Mouse (Mus musculus) heart, embryonic 16.5 days (tissue): ENCODE measurements around the gene Nlrc3. TPM values are rescaled to one million over a fixed set of nuclear protein-coding genes. Genes with fewer than 3 reads are reported as not detected.
"Not testable (repeated sequence)": the region's sequence is repeated elsewhere in the genome, so short reads cannot be mapped to it uniquely, and the experiment has no call there.

Experiments
- ATAC-seq: fragments of 200-750 bp; cut with Nextera tagmentation; replicated peaks from 2 replicates; pipeline ENCODE4 v1.8.0; 2017; ENCODE audit warnings: moderate number of reproducible peaks; ENCODE audit not compliant: insufficient read depth, low FRiP score; ENCODE audit errors: extremely low read depth
- H3K27ac ChIP-seq: fragments of 300-500 bp; sonication (generic); 2 replicates; pipeline ENCODE4 v1.5.1; 2014; ENCODE audit warnings: mild to moderate bottlenecking, low read length, control low read depth, moderate library complexity
- H3K27me3 ChIP-seq: fragments of 300-500 bp; sonication (generic); 2 replicates; pipeline ENCODE4 v1.6.1; 2014; ENCODE audit warnings: low read length, mixed read lengths; ENCODE audit not compliant: control insufficient read depth, insufficient read depth
- H3K36me3 ChIP-seq: fragments of 300-500 bp; sonication (generic); 2 replicates; pipeline ENCODE4 v1.6.1; 2014; ENCODE audit not compliant: control insufficient read depth, insufficient read depth
- H3K4me1 ChIP-seq: fragments of 300-500 bp; sonication (generic); 2 replicates; pipeline ENCODE4 v1.6.1; 2014; ENCODE audit warnings: low read length, mixed read lengths; ENCODE audit not compliant: control insufficient read depth, insufficient read depth
- H3K4me2 ChIP-seq: fragments of 300-500 bp; sonication (generic); 2 replicates; pipeline ENCODE4 v1.6.1; 2014; ENCODE audit warnings: low read depth, mild to moderate bottlenecking, control low read depth, low read length
- H3K4me3 ChIP-seq: fragments of 300-500 bp; sonication (generic); 2 replicates; pipeline ENCODE4 v1.5.1; 2014; ENCODE audit warnings: mild to moderate bottlenecking, control low read depth, low read length
- H3K9ac ChIP-seq: fragments of 300-500 bp; sonication (generic); 2 replicates; pipeline ENCODE4 v1.6.1; 2014; ENCODE audit warnings: low read length, control low read depth
- H3K9me3 ChIP-seq: fragments of 300-500 bp; sonication (generic); replicated peaks from 2 replicates; pipeline ENCODE4 v1.6.1; 2016; ENCODE audit warnings: low read length; ENCODE audit not compliant: control insufficient read depth
- WGBS: fragments of 180-500 bp; shearing (Covaris S2); extraction: QIAGEN DNeasy Blood & Tissue Kit; methylation state at CpG from one replicate; pipeline ENCODE4 v1.1.7; 2014; 5-methylcytosine and 5-hydroxymethylcytosine counted together
- polyA plus RNA-seq: library from polyadenylated mRNA; unstranded; fragments of >200 nt; fragmentation: Nextera tagmentation; extraction: Ambion mirVana; gene quantifications from 2 replicates; pipeline ENCODE4 v1.2.1, GENCODE M21; 2015

Gene Nlrc3
- polyA plus RNA-seq, 1 experiment from 2014 or later = 2.5 TPM

DNA sequence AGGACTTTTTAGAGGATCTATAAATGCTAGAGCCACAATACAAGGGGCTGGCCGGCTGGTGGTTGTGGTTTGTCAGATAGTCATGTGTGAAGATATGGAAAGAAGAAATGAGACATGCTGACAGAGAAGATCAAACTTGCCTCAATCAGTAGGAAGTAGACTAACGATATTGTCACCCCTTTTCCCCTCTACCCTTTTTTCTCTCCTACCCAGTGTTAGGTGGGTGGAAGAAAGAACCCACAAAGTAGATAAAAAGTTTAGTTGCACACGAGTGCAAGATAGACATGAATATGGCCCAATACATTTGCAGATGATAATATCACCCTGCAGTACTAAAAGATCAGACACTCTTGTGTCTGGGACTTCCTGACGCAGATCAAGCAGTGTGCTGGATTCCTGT, 12.0 kb upstream of the Nlrc3 start:
- Histone ChIP-seq H3K4me3 (no peak overlapping the region), H3K36me3 (peaks cover 66% of the 10 kb centered on the region)
- ATAC-seq = no peak

DNA sequence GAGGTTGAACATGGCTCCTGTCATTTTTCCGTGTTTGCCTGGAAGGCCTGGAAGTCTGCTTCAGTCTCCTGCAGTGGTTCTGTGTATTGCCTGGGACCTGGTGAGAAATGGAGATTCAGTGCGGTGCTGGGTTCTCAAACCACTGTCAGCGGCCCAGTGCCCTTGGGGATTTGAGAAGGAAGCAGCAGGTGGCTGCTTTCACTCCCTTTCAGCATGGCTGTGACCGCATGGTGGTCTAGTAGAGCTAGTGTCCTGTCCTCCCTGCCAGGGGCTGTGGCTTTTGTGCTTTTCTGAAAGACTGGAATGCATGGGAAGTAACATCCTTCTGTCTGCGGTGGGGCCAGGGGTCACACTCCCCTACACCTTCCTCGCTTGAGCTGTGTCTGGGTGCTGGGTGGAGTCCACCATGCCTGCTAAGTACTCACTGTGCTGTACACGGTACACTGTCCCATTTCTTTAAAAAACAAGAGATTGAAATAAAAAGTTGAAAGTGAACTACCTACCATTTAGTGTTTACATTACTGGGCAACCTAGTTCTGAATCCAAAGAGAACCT, 6.8 kb upstream of the Nlrc3 start:
- no peak overlapping the region for H3K9ac ChIP-seq
- peaks cover 65% of the 10 kb centered on the region for H3K36me3 ChIP-seq
- no peaks in the 10 kb centered on the region for H3K27me3 ChIP-seq
- no peak for ATAC-seq
- 71% methylated on average over 7 of the region's 7 CpGs for WGBS
- no peaks in the 10 kb centered on the region for H3K9me3 ChIP-seq
- no peaks in the 10 kb centered on the region for H3K4me1 ChIP-seq
- no peak overlapping the region for H3K4me3 ChIP-seq
- no peak overlapping the region for H3K27ac ChIP-seq
- H3K4me2 ChIP-seq = no peak overlapping the region

More for the DNA sequence above, 12.0 kb upstream of the Nlrc3 start:
- WGBS = 80% methylated on average over 4 of the region's 4 CpGs
- H3K9me3 ChIP-seq = no peaks in the 10 kb centered on the region
- no peaks in the 10 kb centered on the region for H3K27me3 ChIP-seq
- no peak overlapping the region for H3K27ac ChIP-seq
- no peaks in the 10 kb centered on the region for H3K4me1 ChIP-seq
- H3K4me2 ChIP-seq = no peak overlapping the region
- no peak overlapping the region for H3K9ac ChIP-seq

DNA sequence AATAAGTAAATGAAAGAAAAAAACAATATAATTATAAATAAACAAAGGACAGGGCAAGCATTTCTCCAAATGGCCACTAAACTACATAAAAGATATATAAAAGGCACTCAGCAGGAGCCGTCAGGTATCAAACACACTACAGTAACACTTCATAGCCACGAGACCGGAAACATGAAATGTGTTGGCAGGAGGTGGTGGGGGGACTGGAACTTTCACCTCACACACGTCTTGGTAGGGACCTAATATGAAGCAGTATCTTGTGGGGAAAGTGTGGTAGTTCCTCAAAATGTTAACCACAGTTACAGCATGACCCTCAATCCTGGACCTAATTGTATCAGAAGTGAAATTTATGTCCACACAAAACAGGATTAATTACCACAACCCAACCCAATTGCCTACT, 5.7 kb upstream of the Nlrc3 start:
- Histone ChIP-seq H3K27ac (no peak overlapping the region), H3K9ac (no peak overlapping the region), H3K4me1 (no peaks in the 10 kb centered on the region), H3K9me3 (no peaks in the 10 kb centered on the region), H3K36me3 (peaks cover 60% of the 10 kb centered on the region), H3K4me2 (no peak overlapping the region), H3K27me3 (no peaks in the 10 kb centered on the region), H3K4me3 (no peak overlapping the region)
- ATAC-seq = no peak
- WGBS = 86% methylated on average over 4 of the region's 4 CpGs

DNA sequence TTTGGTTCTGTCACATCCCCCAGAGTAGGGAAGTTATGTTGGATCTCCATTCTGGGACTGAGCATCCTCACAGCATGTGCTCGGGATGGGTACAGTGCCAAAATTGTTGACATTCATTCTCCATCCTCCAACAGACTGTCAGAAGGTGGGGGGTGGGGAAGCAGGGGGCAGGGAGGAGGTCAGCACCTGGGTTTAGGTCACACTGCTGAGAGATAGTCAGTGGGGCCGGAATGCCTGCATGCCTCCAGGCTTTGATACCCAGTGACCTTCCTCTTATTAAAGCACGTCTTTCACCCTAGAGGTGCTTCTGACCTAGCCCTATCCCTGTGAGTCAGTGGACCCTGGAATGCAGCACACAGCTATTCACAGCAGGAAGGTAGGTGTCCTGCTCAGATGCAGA, 280 bp upstream of the Nlrc3 start:
- no peak; the same call in 1 of the 2 replicates for ATAC-seq
- Histone ChIP-seq H3K4me1 (peaks cover 3% of the 10 kb centered on the region; the same call in 1 of the 2 replicates), H3K4me2 (no peak overlapping the region; the same call in 1 of the 2 replicates), H3K27ac (no peak overlapping the region), H3K9me3 (no peaks in the 10 kb centered on the region), H3K9ac (no peak overlapping the region), H3K4me3 (no peak overlapping the region), H3K36me3 (peaks cover 29% of the 10 kb centered on the region), H3K27me3 (no peaks in the 10 kb centered on the region)
- 34% methylated on average over 3 of the region's 3 CpGs for WGBS

DNA sequence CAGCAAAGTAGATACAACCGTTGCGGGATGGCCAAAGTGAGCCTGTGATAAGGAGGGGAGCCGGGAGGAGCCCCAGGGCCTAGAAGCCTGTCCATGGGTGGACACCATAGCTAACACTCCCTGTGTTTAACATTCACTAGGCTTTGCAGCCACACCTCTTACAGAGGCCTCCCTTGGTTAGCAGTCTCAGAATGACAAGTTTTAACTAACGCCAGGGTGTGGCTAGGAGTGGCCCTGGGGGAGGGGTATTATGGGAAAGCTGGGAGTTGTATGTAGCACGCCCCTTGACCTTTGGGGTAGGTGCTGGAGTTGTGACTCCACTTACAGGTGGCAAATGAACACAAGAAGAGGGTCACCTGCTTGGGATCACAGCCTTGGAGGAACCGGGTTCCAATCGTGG, 774 bp downstream of the Nlrc3 start:
- H3K27ac ChIP-seq = no peak overlapping the region
- H3K36me3 ChIP-seq = peaks cover 22% of the 10 kb centered on the region
- H3K4me3 ChIP-seq = peak overlapping the region; percentile 11; the same call in 1 of the 2 replicates
- peak overlapping the region; percentile 25; the same call in 1 of the 2 replicates for H3K4me2 ChIP-seq
- H3K27me3 ChIP-seq = no peaks in the 10 kb centered on the region
- no peak overlapping the region for H3K9ac ChIP-seq
- peaks cover 3% of the 10 kb centered on the region; the same call in 1 of the 2 replicates for H3K4me1 ChIP-seq
- H3K9me3 ChIP-seq = no peaks in the 10 kb centered on the region
- WGBS = 76% methylated on average over 7 of the region's 7 CpGs
- peak; percentile 12; the same call in 1 of the 2 replicates for ATAC-seq

DNA sequence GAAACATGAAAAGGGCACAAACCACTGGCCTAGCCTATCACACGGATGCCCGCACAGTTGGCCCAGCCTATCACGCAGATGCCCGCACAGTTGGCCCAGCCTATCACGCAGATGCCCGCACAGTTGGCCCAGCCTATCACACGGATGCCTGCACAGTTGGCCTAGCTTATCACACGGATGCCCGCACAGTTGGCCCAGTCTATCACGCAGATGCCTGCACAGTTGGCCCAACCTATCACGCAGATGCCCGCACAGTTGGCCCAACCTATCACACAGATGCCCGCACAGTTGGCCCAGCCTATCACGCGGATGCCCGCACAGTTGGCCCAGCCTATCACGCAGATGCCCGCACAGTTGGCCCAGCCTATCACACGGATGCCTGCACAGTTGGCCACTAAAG, 2.0 kb downstream of the Nlrc3 start:
- not testable (repeated sequence) for H3K27ac ChIP-seq, ATAC-seq, H3K4me1 ChIP-seq, H3K4me3 ChIP-seq, H3K27me3 ChIP-seq, H3K36me3 ChIP-seq, H3K4me2 ChIP-seq, H3K9ac ChIP-seq, H3K9me3 ChIP-seq
- 89% methylated on average over 19 of the region's 19 CpGs for WGBS

DNA sequence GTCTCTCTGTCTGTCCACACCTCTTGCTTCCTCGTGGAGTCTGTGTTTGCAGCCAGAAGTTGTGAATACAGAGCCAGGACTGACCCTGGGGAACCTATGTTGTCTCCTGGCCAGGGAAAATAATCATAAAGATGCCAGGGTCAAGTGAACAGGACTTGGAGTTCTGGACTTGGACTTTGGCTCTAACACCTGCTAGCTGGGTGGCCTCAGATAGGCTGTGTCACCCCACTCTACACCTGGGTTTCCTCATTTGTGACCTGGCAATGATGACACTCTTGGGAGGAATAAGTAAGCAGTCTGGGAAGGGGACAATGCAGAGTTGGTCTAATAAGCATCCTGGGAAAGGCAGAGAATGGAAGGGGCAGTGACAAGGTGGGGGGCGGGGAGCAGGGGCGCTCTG, 10.9 kb downstream of the Nlrc3 start:
- no peak overlapping the region for H3K4me2 ChIP-seq
- 59% methylated on average over 3 of the region's 3 CpGs for WGBS
- H3K9me3 ChIP-seq = no peaks in the 10 kb centered on the region
- no peak overlapping the region for H3K4me3 ChIP-seq
- no peaks in the 10 kb centered on the region for H3K36me3 ChIP-seq
- no peak overlapping the region for H3K27ac ChIP-seq
- H3K27me3 ChIP-seq = no peaks in the 10 kb centered on the region
- no peak for ATAC-seq
- H3K4me1 ChIP-seq = no peaks in the 10 kb centered on the region
- no peak overlapping the region for H3K9ac ChIP-seq

DNA sequence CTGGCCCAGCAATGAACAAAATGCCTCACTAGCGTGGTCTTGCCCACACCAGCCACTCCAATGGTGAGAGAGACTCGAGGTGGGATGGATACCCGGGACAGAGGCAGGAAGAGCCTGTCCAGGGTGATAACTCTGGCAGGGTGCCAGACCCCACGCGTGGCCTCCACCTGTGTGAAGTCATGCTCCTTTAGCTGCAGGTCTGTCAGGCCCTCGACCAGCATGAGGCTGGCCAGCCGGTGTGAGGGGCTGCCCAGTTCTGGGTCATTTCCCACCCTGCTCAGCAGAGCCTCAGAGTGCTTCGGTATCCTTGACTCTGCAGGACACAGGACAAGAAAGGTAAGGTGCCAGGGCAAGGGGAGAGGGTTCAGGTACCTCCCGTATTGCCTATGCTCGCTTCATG, 11.4 kb downstream of the Nlrc3 start:
- Histone ChIP-seq H3K9me3 (no peaks in the 10 kb centered on the region), H3K27me3 (no peaks in the 10 kb centered on the region), H3K4me1 (no peaks in the 10 kb centered on the region), H3K36me3 (no peaks in the 10 kb centered on the region), H3K4me2 (no peak overlapping the region), H3K4me3 (no peak overlapping the region), H3K27ac (no peak overlapping the region), H3K9ac (no peak overlapping the region)
- 68% methylated on average over 10 of the region's 10 CpGs for whole genome bisulfite sequencing
- peak; percentile 18; the same call in 1 of the 2 replicates for ATAC-seq

DNA sequence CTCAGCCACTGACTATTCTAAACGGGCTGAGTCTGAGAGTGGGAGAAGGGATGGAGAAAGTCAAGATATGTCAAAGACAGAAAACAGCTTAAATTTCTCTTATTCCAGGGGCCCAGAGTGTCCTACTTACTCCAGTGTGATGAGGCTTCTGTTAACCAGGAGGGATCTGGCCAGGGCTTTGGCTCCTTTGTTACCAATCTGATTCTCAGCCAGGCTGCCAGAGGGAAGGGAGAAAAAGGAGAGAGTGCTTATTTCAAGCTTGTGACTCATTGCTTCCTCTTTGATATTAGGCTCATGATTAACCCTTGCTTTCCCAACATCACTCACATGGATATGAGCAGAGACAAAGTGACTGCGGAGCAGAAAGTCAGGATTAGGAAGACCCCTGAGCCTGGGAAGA, 17.2 kb downstream of the Nlrc3 start:
- H3K4me2 ChIP-seq = 0 out of 2 replicates have a peak overlapping the region, but pooled peaks have one; percentile 7
- H3K27ac ChIP-seq = peak overlapping the region; percentile 15; the same call in 1 of the 2 replicates
- H3K9me3 ChIP-seq = no peaks in the 10 kb centered on the region
- 46% methylated on average over 2 of the region's 2 CpGs for WGBS
- H3K36me3 ChIP-seq = no peaks in the 10 kb centered on the region
- no peak overlapping the region for H3K9ac ChIP-seq
- 0 out of 2 replicates have a peak, but pooled peaks cover 4% of the 10 kb centered on the region for H3K4me1 ChIP-seq
- no peak overlapping the region for H3K4me3 ChIP-seq
- no peak for ATAC-seq
- no peaks in the 10 kb centered on the region for H3K27me3 ChIP-seq
